Mouse (Mus musculus) E14TG2a.4 (cell line): ENCODE measurements around the gene Ttyh1.

ENCODE experiments used
- CTCF ChIP-seq: conservative IDR thresholded peaks from 2 replicates; pipeline ENCODE4 v1.5.1; 2014; ENCODE audit warnings: low read length
- POU5F1 ChIP-seq: IDR thresholded peaks from 2 replicates; pipeline ENCODE4 v1.6.1; 2014; ENCODE audit warnings: low read length, borderline replicate concordance

DNA sequence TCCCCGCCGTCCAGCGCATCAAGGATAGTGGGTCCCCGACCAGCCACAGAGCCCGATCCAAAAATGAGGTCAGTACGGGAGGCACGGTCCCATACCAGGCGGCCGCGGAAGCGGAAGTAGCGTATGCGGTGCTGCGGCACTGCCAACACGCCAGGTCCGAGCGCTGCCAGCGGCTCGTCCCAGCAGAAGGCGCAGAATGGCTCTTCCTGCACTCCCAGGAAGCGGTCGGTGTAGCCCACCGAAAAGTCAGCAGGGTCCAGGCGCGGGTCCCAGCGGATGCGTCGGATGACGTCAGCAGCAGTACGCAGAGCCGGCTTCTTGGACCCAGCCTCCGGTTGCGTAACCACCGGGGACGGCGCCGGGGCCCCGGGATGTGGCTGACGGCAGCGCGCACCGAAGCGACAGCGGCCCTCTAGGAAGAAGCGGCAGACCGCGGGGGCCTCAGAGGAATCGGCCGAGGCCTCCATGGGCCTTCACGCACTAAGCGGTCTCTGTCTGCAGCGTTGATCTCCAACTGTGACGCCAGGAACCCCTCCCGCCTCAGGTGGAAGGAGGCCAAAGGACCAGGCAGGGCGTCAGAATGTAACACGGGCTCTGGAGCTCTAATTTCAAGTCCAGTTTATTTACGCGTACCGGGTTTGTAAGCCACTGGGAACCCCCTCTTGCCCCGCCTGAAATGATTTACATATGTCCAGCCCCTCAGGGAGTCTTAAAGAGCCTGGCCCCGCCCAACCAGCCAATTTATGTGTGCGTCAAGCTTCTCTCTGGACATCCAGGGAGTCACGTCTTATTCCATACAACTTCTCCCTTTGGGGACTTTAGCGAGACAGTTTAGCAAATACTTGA is 30.2 kb downstream of the Ttyh1 start:
- TF ChIP-seq CTCF (no peak), POU5F1 (no peak)
